In the genomic region with DNA sequence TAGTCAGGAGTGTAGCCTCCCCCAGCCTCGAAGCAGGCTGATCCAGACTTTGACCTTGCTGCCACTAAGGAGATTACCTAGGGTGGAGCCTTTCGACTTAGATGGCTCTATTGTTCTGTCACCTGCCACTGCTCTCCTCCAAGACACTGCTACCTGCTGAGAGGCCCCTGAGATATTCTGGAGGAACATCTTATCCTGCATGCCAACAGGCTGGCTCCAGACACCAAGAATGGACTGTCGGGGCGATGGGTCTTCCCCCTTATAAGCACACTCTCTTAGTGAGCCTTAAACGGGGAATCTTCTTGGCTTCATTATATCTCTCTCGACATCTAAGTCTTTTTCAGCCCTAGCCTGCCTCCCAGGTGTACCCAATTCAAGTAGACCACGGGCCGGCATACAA, we compare ENCODE assay signal across 5 mouse cellular contexts. TPM values are rescaled to one million over a fixed set of nuclear protein-coding genes. Genes with fewer than 3 reads are reported as not detected.
DNase-seq lines count a peak whose midpoint lies in the region; ATAC-seq and TF ChIP-seq lines count a peak whose summit lies in the region.
"Not testable (repeated sequence)": the region's sequence is repeated elsewhere in the genome, so short reads cannot be mapped to it uniquely, and the experiment has no call there.

No protein-coding gene starts in this region.

- not testable (repeated sequence) for H3K4me3 ChIP-seq in ES-Bruce4 (ENCODE audit: low read depth, low read length); ES-E14 (ENCODE audit: insufficient read depth in 1 of 2, low read depth in 1 of 2, low read length in 2 of 2, poor library complexity in 1 of 2, severe bottlenecking in 1 of 2); embryonic fibroblast, embryonic 13.5 days (ENCODE audit: insufficient read depth, low read length); intestine, embryonic 15.5 days (replicated peaks)

- H3K36me3 ChIP-seq in ES-Bruce4 (ENCODE audit: control insufficient read depth, insufficient read depth, low read length, poor library complexity, severe bottlenecking); ES-E14 (ENCODE audit: control insufficient read depth, insufficient read depth, low read length, poor library complexity, severe bottlenecking); intestine, embryonic 15.5 days: not testable (repeated sequence)

- DNase-seq in ES-E14 (ENCODE audit: low read depth, low spot score) (peak; percentile 20), WW6 (ENCODE audit: low read depth, low spot score) (peak; percentile 9)

- not testable (repeated sequence) for H3K9me3 ChIP-seq in ES-Bruce4 (replicated peaks; ENCODE audit: control insufficient read depth, insufficient read depth, low read length, poor library complexity, severe bottlenecking); ES-E14 (ENCODE audit: control insufficient read depth, insufficient read depth, low read depth, low read length); intestine, embryonic 15.5 days

- not testable (repeated sequence) for H3K27ac ChIP-seq in ES-Bruce4 (ENCODE audit: insufficient read depth, low read length); ES-E14 (ENCODE audit: insufficient read depth, low read depth, low read length, poor library complexity, severe bottlenecking); intestine, embryonic 15.5 days
- peak overlapping the region; percentile 16; the same call in 1 of the 2 replicates for H3K27ac ChIP-seq in embryonic fibroblast, embryonic 13.5 days (ENCODE audit: insufficient read depth, low read length)

- H3K27me3 ChIP-seq in ES-Bruce4 (ENCODE audit: control insufficient read depth, insufficient read depth, low read length, poor library complexity, severe bottlenecking); intestine, embryonic 15.5 days (replicated peaks): not testable (repeated sequence)

- TF ChIP-seq POLR2A in ES-Bruce4 (IDR thresholded peaks at IDR 0.05; ENCODE audit: insufficient read depth, low read length); embryonic fibroblast, embryonic 13.5 days (IDR thresholded peaks at IDR 0.05; ENCODE audit: low read depth, low read length): not testable (repeated sequence)

- not testable (repeated sequence) for H3K4me1 ChIP-seq in ES-Bruce4 (ENCODE audit: control insufficient read depth, insufficient read depth, low read length); ES-E14 (ENCODE audit: control insufficient read depth in 2 of 2, insufficient read depth in 2 of 2, low read length in 2 of 2, poor library complexity in 1 of 2); embryonic fibroblast, embryonic 13.5 days (ENCODE audit: control insufficient read depth, insufficient read depth, low read length); intestine, embryonic 15.5 days (replicated peaks)

- not testable (repeated sequence) for H3K4me2 ChIP-seq in intestine, embryonic 15.5 days (replicated peaks)

- TF ChIP-seq CTCF in ES-Bruce4 (IDR thresholded peaks at IDR 0.05; ENCODE audit: low read depth, low read length); embryonic fibroblast, embryonic 13.5 days (IDR thresholded peaks at IDR 0.05; ENCODE audit: borderline replicate concordance, insufficient read depth, low read length): not testable (repeated sequence)

- H3K9ac ChIP-seq in ES-Bruce4 (ENCODE audit: low read depth, poor library complexity, severe bottlenecking); ES-E14 (ENCODE audit: insufficient read depth, low read depth, low read length, poor library complexity, severe bottlenecking); intestine, embryonic 15.5 days: not testable (repeated sequence)

- peak; percentile 67 for ATAC-seq in intestine, embryonic 15.5 days

- peak; percentile 64; the same call in 1 of the 2 replicates for TF ChIP-seq EP300 in ES-Bruce4 (IDR thresholded peaks at IDR 0.05; ENCODE audit: insufficient read depth, low read depth, low read length)

- in situ Hi-C loops in ES-E14 (cut with MboI; ENCODE audit: low sequenced_read_pairs in 2 of 2, unreplicated experiment in 2 of 2): not testable (repeated sequence)

- WGBS in intestine, embryonic 15.5 days: 66% methylated on average over 8 of the region's 8 CpGs

RNA-seq across cellular contexts. Expression of a gene that starts 41.0 kb away (rescaled TPM):
- 38.5 and 40.8 TPM in 2 replicates for polyA plus RNA-seq in ES-Bruce4 (2011; ENCODE audit: insufficient read depth, insufficient read length, low read depth, missing spikeins)
- 30.9 and 40.3 TPM in 2 replicates for total RNA-seq in ES-E14 (2012; rRNA removed)
- 55.8 and 67.0 TPM in 2 replicates for polyA plus RNA-seq in embryonic fibroblast, embryonic 13.5 days (2011; ENCODE audit: insufficient read length, low read depth, missing spikeins)
- 29.2 and 30.0 TPM in 2 replicates for polyA plus RNA-seq in intestine, embryonic 15.5 days (2015; fragmentation: Nextera tagmentation; extraction: Ambion mirVana)
